Comparison of ENCODE assay signal across 7 mouse cellular contexts in the genomic region with DNA sequence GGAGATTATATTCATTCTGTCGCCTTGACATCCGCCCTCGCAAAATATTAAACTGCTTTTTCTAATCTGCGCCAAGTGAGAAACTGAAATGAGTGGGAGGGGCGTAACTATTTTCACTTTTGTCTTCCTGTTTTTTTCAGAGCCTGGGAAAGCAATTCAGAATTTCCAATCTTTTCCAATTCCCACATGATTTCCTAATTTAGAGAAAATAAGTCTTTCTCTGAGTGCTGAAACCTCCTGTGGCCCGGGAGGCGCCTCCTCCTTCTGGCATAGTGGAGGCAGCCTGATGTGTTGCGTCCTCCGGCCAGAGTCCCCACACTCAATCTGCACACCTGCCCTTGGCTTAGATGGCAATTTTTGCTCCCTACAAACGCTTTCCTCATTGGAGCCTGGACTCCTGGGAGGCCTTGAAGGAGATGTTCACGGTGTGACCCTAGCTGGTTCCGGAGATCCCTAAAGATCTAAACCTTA. TPM values are rescaled to one million over a fixed set of nuclear protein-coding genes. Genes with fewer than 3 reads are reported as not detected.
DNase-seq lines count a peak whose midpoint lies in the region; ATAC-seq and TF ChIP-seq lines count a peak whose summit lies in the region.

No protein-coding gene starts in this region.

- 26% methylated on average over 12 of the region's 12 CpGs for WGBS in intestine, postnatal 0 days
- 30% methylated on average over 12 of the region's 12 CpGs for WGBS in stomach, postnatal 0 days

- H3K27ac ChIP-seq in ES-Bruce4 (ENCODE audit: insufficient read depth, low read length), result peak overlapping the region; percentile 62
- H3K27ac ChIP-seq in intestine, postnatal 0 days (ENCODE audit: low read depth, low read length), result peak overlapping the region; percentile 93
- H3K27ac ChIP-seq in stomach, postnatal 0 days (replicated peaks), result peak overlapping the region; percentile 96

- H3K27me3 ChIP-seq in ES-Bruce4 (ENCODE audit: control insufficient read depth, insufficient read depth, low read length, poor library complexity, severe bottlenecking), result no peaks in the 10 kb centered on the region
- H3K27me3 ChIP-seq in intestine, postnatal 0 days (replicated peaks; ENCODE audit: control insufficient read depth, insufficient read depth, low read length), result no peaks in the 10 kb centered on the region
- H3K27me3 ChIP-seq in stomach, postnatal 0 days (ENCODE audit: control insufficient read depth, insufficient read depth, low read length), result no peaks in the 10 kb centered on the region

- no peaks in the 10 kb centered on the region for H3K9me3 ChIP-seq in ES-Bruce4 (replicated peaks; ENCODE audit: control insufficient read depth, insufficient read depth, low read length, poor library complexity, severe bottlenecking)
- H3K9me3 ChIP-seq in intestine, postnatal 0 days (ENCODE audit: control insufficient read depth), result no peaks in the 10 kb centered on the region
- H3K9me3 ChIP-seq in stomach, postnatal 0 days (ENCODE audit: control insufficient read depth, low read length), result no peaks in the 10 kb centered on the region

- peak; percentile 66 for DNase-seq in CD4-positive, CD25-positive, alpha-beta regulatory T cell, adult 2 months (ENCODE audit: low read depth, low spot score)
- DNase-seq in gonadal fat pad, adult 2 months (ENCODE audit: low read depth), result peak; percentile 19
- DNase-seq in lung, postnatal 14 days, result peak; percentile 22
- no peak for DNase-seq in stomach, postnatal 0 days (ENCODE audit: low spot score)
- no peak for DNase-seq in right cerebral cortex, postnatal 36 days (ENCODE audit: low spot score in 2 of 2)

- no peak for TF ChIP-seq CTCF in ES-Bruce4 (IDR thresholded peaks at IDR 0.05; ENCODE audit: low read depth, low read length)
- no peak for TF ChIP-seq CTCF in intestine, postnatal 0 days (IDR thresholded peaks at IDR 0.05; ENCODE audit: low read depth)
- TF ChIP-seq CTCF in stomach, postnatal 0 days (IDR thresholded peaks at IDR 0.05; ENCODE audit: low read depth), result no peak

- TF ChIP-seq EP300 in ES-Bruce4 (IDR thresholded peaks at IDR 0.05; ENCODE audit: insufficient read depth, low read depth, low read length), result no peak
- TF ChIP-seq EP300 in stomach, postnatal 0 days (optimal IDR thresholded peaks at IDR 0.05), result no peak

- peak overlapping the region; percentile 81 for H3K9ac ChIP-seq in ES-Bruce4 (ENCODE audit: low read depth, poor library complexity, severe bottlenecking)
- H3K9ac ChIP-seq in intestine, postnatal 0 days (ENCODE audit: low read depth, low read length), result peak overlapping the region; percentile 95
- H3K9ac ChIP-seq in stomach, postnatal 0 days (ENCODE audit: low read length), result peak overlapping the region; percentile 93

- peak; percentile 10; the same call in 1 of the 2 replicates for ATAC-seq in intestine, postnatal 0 days
- ATAC-seq in stomach, postnatal 0 days (ENCODE audit: low FRiP score, low TSS enrichment), result no peak

- peak overlapping the region; percentile 89 for H3K4me2 ChIP-seq in intestine, postnatal 0 days (replicated peaks; ENCODE audit: low read depth)
- H3K4me2 ChIP-seq in stomach, postnatal 0 days (replicated peaks; ENCODE audit: low read depth), result peak overlapping the region; percentile 94

- H3K4me3 ChIP-seq in ES-Bruce4 (ENCODE audit: low read depth, low read length), result peak overlapping the region; percentile 88
- peak overlapping the region; percentile 85 for H3K4me3 ChIP-seq in intestine, postnatal 0 days (ENCODE audit: low read depth, low read length)
- peak overlapping the region; percentile 85 for H3K4me3 ChIP-seq in stomach, postnatal 0 days (ENCODE audit: low read depth, low read length)

- TF ChIP-seq POLR2A in ES-Bruce4 (IDR thresholded peaks at IDR 0.05; ENCODE audit: insufficient read depth, low read length), result no peak

- H3K36me3 ChIP-seq in ES-Bruce4 (ENCODE audit: control insufficient read depth, insufficient read depth, low read length, poor library complexity, severe bottlenecking), result no peaks in the 10 kb centered on the region
- peaks cover 25% of the 10 kb centered on the region for H3K36me3 ChIP-seq in intestine, postnatal 0 days (ENCODE audit: control insufficient read depth, insufficient read depth)
- H3K36me3 ChIP-seq in stomach, postnatal 0 days (ENCODE audit: control insufficient read depth, insufficient read depth, low read length), result peaks cover 21% of the 10 kb centered on the region

- H3K4me1 ChIP-seq in ES-Bruce4 (ENCODE audit: control insufficient read depth, insufficient read depth, low read length), result peaks cover 2% of the 10 kb centered on the region
- H3K4me1 ChIP-seq in intestine, postnatal 0 days (replicated peaks; ENCODE audit: control insufficient read depth, insufficient read depth, low read length), result peaks cover 6% of the 10 kb centered on the region; the same call in 1 of the 2 replicates
- H3K4me1 ChIP-seq in stomach, postnatal 0 days (replicated peaks; ENCODE audit: control insufficient read depth, insufficient read depth), result peaks cover 5% of the 10 kb centered on the region

RNA-seq across cellular contexts. Expression of gene Rela, which starts 0.7 kb away (rescaled TPM):
- polyA plus RNA-seq in ES-Bruce4 (2011; ENCODE audit: insufficient read depth, insufficient read length, low read depth, missing spikeins), result 28.5 and 32.9 TPM in 2 replicates
- polyA plus RNA-seq in gonadal fat pad, adult 2 months (2012; rRNA removed), result 66.8 and 81.8 TPM in 2 replicates
- polyA plus RNA-seq in intestine, postnatal 0 days (2015; fragmentation: Nextera tagmentation; extraction: Ambion mirVana), result 28.4 and 31.9 TPM in 2 replicates
- 28.7 and 35.2 TPM in 2 replicates for polyA plus RNA-seq in stomach, postnatal 0 days (2015; fragmentation: Nextera tagmentation; extraction: Ambion mirVana)

RNA-seq across cellular contexts. Expression of gene Kat5, which starts 26.6 kb away (rescaled TPM):
- 50.9 and 65.5 TPM in 2 replicates for polyA plus RNA-seq in ES-Bruce4 (2011; ENCODE audit: insufficient read depth, insufficient read length, low read depth, missing spikeins)
- 55.3 and 63.6 TPM in 2 replicates for polyA plus RNA-seq in gonadal fat pad, adult 2 months (2012; rRNA removed)
- polyA plus RNA-seq in intestine, postnatal 0 days (2015; fragmentation: Nextera tagmentation; extraction: Ambion mirVana), result 37.4 and 38.6 TPM in 2 replicates
- 31.8 and 37.9 TPM in 2 replicates for polyA plus RNA-seq in stomach, postnatal 0 days (2015; fragmentation: Nextera tagmentation; extraction: Ambion mirVana)

RNA-seq across cellular contexts. Expression of gene Sipa1, which starts 26.9 kb away (rescaled TPM):
- 13.7 and 19.1 TPM in 2 replicates for polyA plus RNA-seq in ES-Bruce4 (2011; ENCODE audit: insufficient read depth, insufficient read length, low read depth, missing spikeins)
- 36.3 and 45.7 TPM in 2 replicates for polyA plus RNA-seq in gonadal fat pad, adult 2 months (2012; rRNA removed)
- polyA plus RNA-seq in intestine, postnatal 0 days (2015; fragmentation: Nextera tagmentation; extraction: Ambion mirVana), result 8.2 and 9.8 TPM in 2 replicates
- polyA plus RNA-seq in stomach, postnatal 0 days (2015; fragmentation: Nextera tagmentation; extraction: Ambion mirVana), result 8.0 and 11.5 TPM in 2 replicates

RNA-seq across cellular contexts. Expression of gene Rnaseh2c, which starts 34.9 kb away (rescaled TPM):
- 47.2 and 56.5 TPM in 2 replicates for polyA plus RNA-seq in ES-Bruce4 (2011; ENCODE audit: insufficient read depth, insufficient read length, low read depth, missing spikeins)
- 42.2 and 49.4 TPM in 2 replicates for polyA plus RNA-seq in gonadal fat pad, adult 2 months (2012; rRNA removed)
- polyA plus RNA-seq in intestine, postnatal 0 days (2015; fragmentation: Nextera tagmentation; extraction: Ambion mirVana), result 73.8 and 81.0 TPM in 2 replicates
- 57.3 and 64.7 TPM in 2 replicates for polyA plus RNA-seq in stomach, postnatal 0 days (2015; fragmentation: Nextera tagmentation; extraction: Ambion mirVana)

RNA-seq across cellular contexts. Expression of gene Map3k11, which starts 51.9 kb away (rescaled TPM):
- 25.8 and 27.8 TPM in 2 replicates for polyA plus RNA-seq in ES-Bruce4 (2011; ENCODE audit: insufficient read depth, insufficient read length, low read depth, missing spikeins)
- polyA plus RNA-seq in gonadal fat pad, adult 2 months (2012; rRNA removed), result 50.6 and 52.8 TPM in 2 replicates
- 29.4 and 29.7 TPM in 2 replicates for polyA plus RNA-seq in intestine, postnatal 0 days (2015; fragmentation: Nextera tagmentation; extraction: Ambion mirVana)
- 14.0 and 16.5 TPM in 2 replicates for polyA plus RNA-seq in stomach, postnatal 0 days (2015; fragmentation: Nextera tagmentation; extraction: Ambion mirVana)

Comparison
In these comparisons a context has a peak if more than half of its experiments do, and no peak if none do; other contexts are left out.
1. DNase-seq: peak in CD4-positive, CD25-positive, alpha-beta regulatory T cell, adult 2 months (single experiment), gonadal fat pad, adult 2 months (single experiment) and lung, postnatal 14 days (single experiment); none in stomach, postnatal 0 days (single experiment) and right cerebral cortex, postnatal 36 days (0 of 2).
2. Peak in every context shown above with its lines, with median percentiles within 50 percentile points of each other: H3K27ac ChIP-seq, H3K4me3 ChIP-seq and H3K9ac ChIP-seq.